Mouse (Mus musculus) hindbrain, embryonic 13.5 days (tissue): ENCODE measurements around the gene Noa1. TPM values are rescaled to one million over a fixed set of nuclear protein-coding genes. Genes with fewer than 3 reads are reported as not detected.
A peak's percentile ranks its signal among the peaks of the same experiment; 100 is the strongest.

Experiments
- ATAC-seq: fragments of 200-750 bp; cut with Nextera tagmentation; 2 replicates; pipeline ENCODE4 v1.8.0; 2017; ENCODE audit warnings: moderate TSS enrichment; ENCODE audit not compliant: low FRiP score
- H3K27ac ChIP-seq: fragments of 300-500 bp; sonication (generic); 2 replicates; pipeline ENCODE4 v1.5.1; 2015; ENCODE audit warnings: inconsistent platforms, mild to moderate bottlenecking, moderate library complexity
- H3K27me3 ChIP-seq: fragments of 300-500 bp; sonication (generic); 2 replicates; pipeline ENCODE4 v1.6.1; 2015; ENCODE audit warnings: mild to moderate bottlenecking, inconsistent platforms
- H3K36me3 ChIP-seq: fragments of 300-500 bp; sonication (generic); 2 replicates; pipeline ENCODE4 v1.6.1; 2015; ENCODE audit warnings: mild to moderate bottlenecking, inconsistent platforms
- H3K4me1 ChIP-seq: fragments of 300-500 bp; sonication (generic); replicated peaks from 2 replicates; pipeline ENCODE4 v1.6.1; 2015; ENCODE audit warnings: inconsistent platforms
- H3K4me2 ChIP-seq: fragments of 300-500 bp; sonication (generic); 2 replicates; pipeline ENCODE4 v1.6.1; 2015; ENCODE audit warnings: inconsistent platforms, mild to moderate bottlenecking, moderate library complexity
- H3K4me3 ChIP-seq: fragments of 300-500 bp; sonication (generic); 2 replicates; pipeline ENCODE4 v1.5.1; 2015; ENCODE audit warnings: mild to moderate bottlenecking, inconsistent platforms
- H3K9ac ChIP-seq: fragments of 300-500 bp; sonication (generic); 2 replicates; pipeline ENCODE4 v1.6.1; 2015; ENCODE audit warnings: mild to moderate bottlenecking, inconsistent platforms
- H3K9me3 ChIP-seq: fragments of 300-500 bp; sonication (generic); 2 replicates; pipeline ENCODE4 v1.6.1; 2016; ENCODE audit warnings: inconsistent platforms
- WGBS: fragments of 180-500 bp; shearing (Covaris S2); methylation state at CpG from one replicate; pipeline ENCODE4 v1.1.7; 2015; 5-methylcytosine and 5-hydroxymethylcytosine counted together
- polyA plus RNA-seq: library from polyadenylated mRNA; unstranded; fragments of >200 nt; fragmentation: Nextera tagmentation; extraction: Ambion mirVana; gene quantifications from 2 replicates; pipeline ENCODE4 v1.2.1, GENCODE M21; 2015

The Noa1 gene
- polyA plus RNA-seq, 1 experiment from 2014 or later: 32.5 TPM

DNA sequence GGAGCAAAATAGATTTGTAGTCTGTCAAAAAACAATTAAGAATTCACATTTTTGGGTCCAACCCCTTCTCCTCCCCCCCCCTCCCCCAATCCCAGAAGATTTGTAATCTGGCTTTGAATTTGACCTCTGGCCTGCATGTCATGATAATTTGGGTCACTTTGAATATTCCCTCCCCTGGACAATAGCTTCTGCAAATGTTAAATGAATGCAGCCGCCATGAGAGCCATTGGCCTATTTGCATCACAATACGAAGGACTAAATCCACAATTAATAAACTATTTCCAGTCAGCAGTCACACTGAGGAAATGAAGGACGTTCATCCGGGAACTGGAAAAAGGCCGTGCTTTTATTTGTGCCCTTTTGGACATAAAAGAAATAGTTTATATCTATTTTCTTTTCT, 47.8 kb downstream of the Noa1 start:
- ATAC-seq: no peak
- Histone ChIP-seq H3K27me3 (no peaks in the 10 kb centered on the region), H3K9me3 (no peaks in the 10 kb centered on the region), H3K27ac (no peak overlapping the region), H3K36me3 (no peaks in the 10 kb centered on the region), H3K9ac (no peak overlapping the region), H3K4me3 (no peak overlapping the region), H3K4me1 (peaks cover 13% of the 10 kb centered on the region), H3K4me2 (no peak overlapping the region)
- WGBS: 20% methylated on average over 5 of the region's 5 CpGs

DNA sequence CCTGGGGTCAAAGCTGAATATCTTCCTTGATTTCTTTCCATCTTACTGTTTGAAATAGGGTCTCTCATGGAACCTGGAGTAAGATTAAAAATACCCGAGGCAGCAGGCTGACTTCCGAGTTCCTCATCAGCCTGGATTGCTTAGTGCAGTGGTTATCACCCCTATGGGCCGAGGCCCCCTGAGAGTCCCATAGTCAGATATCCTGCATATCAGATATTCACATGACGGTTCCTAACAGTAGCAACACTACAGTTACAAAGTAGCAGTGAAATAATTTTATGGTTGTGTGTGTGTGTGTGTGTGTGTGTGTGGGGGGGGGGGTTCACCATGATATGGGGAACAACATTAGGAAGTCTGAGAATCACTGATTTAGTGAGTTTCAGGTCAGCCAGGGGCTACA, 48.7 kb downstream of the Noa1 start:
- no peak overlapping the region for H3K4me3 ChIP-seq
- no peaks in the 10 kb centered on the region for H3K27me3 ChIP-seq
- no peak for ATAC-seq
- H3K27ac ChIP-seq: no peak overlapping the region
- 0 out of 2 replicates have a peak, but pooled peaks cover 7% of the 10 kb centered on the region for H3K4me1 ChIP-seq
- H3K9me3 ChIP-seq: no peaks in the 10 kb centered on the region
- no peaks in the 10 kb centered on the region for H3K36me3 ChIP-seq
- H3K9ac ChIP-seq: no peak overlapping the region
- WGBS: 82% methylated on average over 4 of the region's 4 CpGs
- no peak overlapping the region for H3K4me2 ChIP-seq

DNA sequence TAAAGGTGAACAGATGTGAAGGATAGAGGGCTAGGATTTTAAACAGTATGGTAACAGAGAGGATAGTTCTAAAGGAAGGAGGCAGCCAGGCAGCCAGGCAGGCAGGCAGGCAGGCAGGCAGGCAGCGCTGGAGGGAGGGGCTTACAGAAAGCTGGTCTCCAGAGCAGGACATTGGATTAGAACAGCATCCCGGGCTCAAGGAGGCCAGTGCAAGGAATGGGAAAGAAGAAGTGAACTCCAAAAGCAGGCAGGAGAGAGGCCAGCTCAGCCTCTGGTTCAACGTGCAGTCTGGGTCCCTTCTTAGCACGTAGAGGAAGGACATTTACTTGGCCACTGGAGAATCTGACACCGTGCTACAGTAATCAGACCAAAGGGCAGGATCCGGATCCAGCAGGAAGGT, 49.7 kb downstream of the Noa1 start:
- no peaks in the 10 kb centered on the region for H3K9me3 ChIP-seq
- H3K4me1 ChIP-seq: 0 out of 2 replicates have a peak, but pooled peaks cover 7% of the 10 kb centered on the region
- no peak overlapping the region for H3K4me2 ChIP-seq
- no peak overlapping the region for H3K27ac ChIP-seq
- no peaks in the 10 kb centered on the region for H3K36me3 ChIP-seq
- WGBS: 65% methylated on average over 6 of the region's 6 CpGs
- H3K27me3 ChIP-seq: no peaks in the 10 kb centered on the region
- H3K4me3 ChIP-seq: no peak overlapping the region
- no peak overlapping the region for H3K9ac ChIP-seq
- no peak for ATAC-seq

DNA sequence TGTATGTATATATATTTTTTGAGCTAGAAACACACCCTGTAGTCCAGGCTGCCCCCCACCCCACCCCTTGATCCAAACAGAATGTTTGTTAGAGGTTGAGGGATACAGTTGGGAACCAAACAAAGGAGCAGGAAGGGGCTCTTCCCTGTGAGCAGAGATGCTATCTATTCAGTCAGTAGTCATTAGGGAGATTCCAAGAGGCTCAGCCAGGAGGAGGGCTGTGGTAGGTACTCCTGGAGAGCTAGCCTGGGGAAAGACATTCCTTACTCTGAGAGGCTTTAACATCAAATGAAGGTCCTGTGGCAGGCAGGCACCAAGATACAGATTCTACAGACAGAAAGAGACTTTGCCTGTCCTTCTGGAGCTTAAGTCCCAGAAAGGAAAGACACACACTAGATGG, 50.6 kb downstream of the Noa1 start:
- Histone ChIP-seq H3K9me3 (no peaks in the 10 kb centered on the region), H3K27ac (no peak overlapping the region), H3K36me3 (no peaks in the 10 kb centered on the region), H3K4me3 (no peak overlapping the region), H3K4me1 (0 out of 2 replicates have a peak, but pooled peaks cover 3% of the 10 kb centered on the region), H3K27me3 (no peaks in the 10 kb centered on the region), H3K9ac (no peak overlapping the region), H3K4me2 (no peak overlapping the region)
- ATAC-seq: no peak

DNA sequence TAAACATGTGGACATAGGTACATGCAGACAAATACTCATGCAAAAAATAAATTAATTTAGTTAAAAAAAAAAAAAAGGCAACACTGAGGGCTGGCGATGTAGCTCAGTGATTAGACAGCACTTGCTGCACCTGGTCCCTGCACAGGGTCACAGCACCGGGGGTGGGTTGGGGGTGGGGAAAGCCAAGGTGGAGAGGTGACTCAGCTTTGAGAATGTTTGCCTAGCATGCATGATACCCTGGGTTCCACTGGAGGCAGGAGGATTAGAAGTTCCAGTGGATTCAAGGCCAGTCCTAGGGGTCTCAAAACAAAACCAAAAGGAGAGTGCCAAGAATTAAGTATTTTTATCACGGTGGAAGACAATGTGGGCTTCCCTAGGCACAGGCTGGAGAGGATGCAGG, 52.3 kb downstream of the Noa1 start:
- Histone ChIP-seq H3K9ac (no peak overlapping the region), H3K4me2 (no peak overlapping the region), H3K4me3 (no peak overlapping the region), H3K4me1 (0 out of 2 replicates have a peak, but pooled peaks cover 3% of the 10 kb centered on the region), H3K27me3 (no peaks in the 10 kb centered on the region), H3K9me3 (no peaks in the 10 kb centered on the region), H3K27ac (no peak overlapping the region), H3K36me3 (no peaks in the 10 kb centered on the region)
- ATAC-seq: no peak
- WGBS: 85% methylated on average over 3 of the region's 3 CpGs

DNA sequence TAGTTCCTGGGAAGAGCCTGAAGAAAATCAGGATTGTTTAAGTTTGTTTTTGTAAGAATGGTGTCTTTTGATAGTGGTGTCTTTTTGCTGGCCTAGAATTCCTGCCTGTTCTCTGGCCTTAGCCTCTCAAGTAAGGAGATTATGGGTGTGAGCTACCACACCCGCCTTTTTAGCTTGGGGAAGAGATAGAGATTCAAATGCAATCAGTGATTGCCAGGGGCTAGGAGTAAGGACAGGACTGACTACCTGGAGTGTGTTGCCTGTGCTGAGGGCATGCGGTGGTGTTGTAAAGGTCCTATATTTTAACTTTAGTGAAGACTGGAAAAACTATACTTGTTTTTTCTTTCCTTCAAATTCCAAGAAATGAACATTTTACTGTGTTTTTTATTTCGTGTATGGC, 55.5 kb downstream of the Noa1 start:
- no peak for ATAC-seq
- H3K9ac ChIP-seq: no peak overlapping the region
- no peaks in the 10 kb centered on the region for H3K36me3 ChIP-seq
- no peaks in the 10 kb centered on the region for H3K9me3 ChIP-seq
- H3K27ac ChIP-seq: no peak overlapping the region
- H3K4me2 ChIP-seq: no peak overlapping the region
- 78% methylated on average over 3 of the region's 3 CpGs for WGBS
- no peak overlapping the region for H3K4me3 ChIP-seq
- no peaks in the 10 kb centered on the region for H3K4me1 ChIP-seq
- H3K27me3 ChIP-seq: no peaks in the 10 kb centered on the region

DNA sequence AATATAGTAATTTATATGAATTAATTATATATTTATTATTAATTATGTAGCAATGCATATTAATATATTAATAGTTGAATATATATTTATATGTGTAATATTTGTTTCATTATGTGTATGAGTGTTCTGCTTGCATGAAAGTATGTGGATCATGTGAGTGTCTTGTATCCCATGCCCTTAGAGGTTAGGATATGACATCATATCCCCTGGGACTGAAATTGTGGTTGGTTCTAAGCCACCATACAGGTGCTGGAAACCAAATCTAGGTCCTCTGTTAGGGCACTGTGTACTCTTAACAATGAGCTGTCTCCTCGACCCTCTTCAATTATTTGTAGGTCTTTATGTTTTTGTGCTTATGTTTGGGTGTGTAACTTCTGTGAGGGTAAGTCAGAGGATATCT, 56.7 kb downstream of the Noa1 start:
- WGBS: 87% methylated on average over 1 of the region's 1 CpGs
- ATAC-seq: no peak
- Histone ChIP-seq H3K27me3 (no peaks in the 10 kb centered on the region), H3K36me3 (no peaks in the 10 kb centered on the region), H3K27ac (no peak overlapping the region), H3K9me3 (no peaks in the 10 kb centered on the region), H3K4me1 (no peaks in the 10 kb centered on the region), H3K4me3 (no peak overlapping the region), H3K9ac (no peak overlapping the region), H3K4me2 (no peak overlapping the region)

DNA sequence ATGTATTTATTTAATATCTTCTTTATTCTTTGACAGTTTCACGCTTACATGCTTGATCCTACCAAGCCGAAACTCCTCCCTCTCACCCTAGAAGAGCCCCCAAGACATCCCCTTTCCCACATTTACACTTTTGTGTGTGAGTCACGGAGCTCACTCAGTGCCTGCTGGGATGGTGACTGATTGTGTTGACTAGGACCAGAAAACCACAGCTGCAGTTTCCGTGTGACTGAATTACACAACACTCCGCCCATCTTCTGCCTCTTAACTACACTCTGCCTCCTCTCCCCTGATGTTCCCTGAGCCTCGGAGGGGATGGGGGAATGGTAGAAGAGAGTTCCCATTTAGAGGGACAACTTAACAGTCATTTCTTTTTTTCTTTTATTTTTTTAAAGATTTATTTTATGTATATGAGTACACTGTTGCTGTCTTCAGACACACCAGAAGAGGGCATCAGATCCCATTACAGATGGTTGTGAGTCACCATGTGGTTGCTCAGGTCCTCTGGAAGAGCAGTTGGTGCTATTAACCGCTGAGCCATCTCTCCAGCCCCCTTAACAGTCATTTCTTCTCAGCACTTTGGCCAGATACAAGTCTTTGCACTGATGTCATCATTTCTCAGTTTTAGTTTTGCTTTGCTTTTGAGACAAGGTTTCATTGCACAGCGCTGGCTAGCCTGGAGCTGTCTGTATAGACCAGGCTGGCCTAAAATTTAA, 57.6 kb downstream of the Noa1 start:
- Histone ChIP-seq H3K4me2 (no peak overlapping the region), H3K27me3 (no peaks in the 10 kb centered on the region), H3K4me1 (no peaks in the 10 kb centered on the region), H3K36me3 (no peaks in the 10 kb centered on the region), H3K9me3 (no peaks in the 10 kb centered on the region), H3K4me3 (no peak overlapping the region), H3K9ac (no peak overlapping the region), H3K27ac (no peak overlapping the region)
- ATAC-seq: no peak
- 58% methylated on average over 8 of the region's 8 CpGs for WGBS

DNA sequence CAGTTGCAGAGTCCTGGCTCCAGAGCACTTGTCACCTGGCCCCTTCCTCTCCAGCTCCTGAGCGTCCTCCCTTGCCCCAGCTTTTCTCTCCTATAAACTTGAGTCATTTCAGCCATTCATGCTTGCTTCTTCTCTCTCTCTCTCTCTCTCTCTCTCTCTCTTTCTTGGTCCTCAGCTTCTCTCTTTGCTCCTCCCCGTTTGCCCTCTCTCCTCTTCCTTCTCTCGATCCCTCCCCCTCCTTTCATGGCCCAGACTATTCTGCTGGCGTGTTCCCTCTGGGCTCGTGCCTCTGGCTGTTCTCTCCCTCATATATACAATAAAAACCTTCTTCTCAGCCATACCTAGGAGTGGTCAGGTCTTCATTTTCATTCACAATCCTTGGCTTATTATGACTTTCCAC, 58.2 kb downstream of the Noa1 start:
- H3K9me3 ChIP-seq: no peaks in the 10 kb centered on the region
- 29% methylated on average over 5 of the region's 5 CpGs for WGBS
- no peak overlapping the region for H3K4me3 ChIP-seq
- no peaks in the 10 kb centered on the region for H3K4me1 ChIP-seq
- no peak overlapping the region for H3K9ac ChIP-seq
- no peaks in the 10 kb centered on the region for H3K36me3 ChIP-seq
- no peak overlapping the region for H3K4me2 ChIP-seq
- H3K27me3 ChIP-seq: no peaks in the 10 kb centered on the region
- no peak for ATAC-seq
- H3K27ac ChIP-seq: no peak overlapping the region

DNA sequence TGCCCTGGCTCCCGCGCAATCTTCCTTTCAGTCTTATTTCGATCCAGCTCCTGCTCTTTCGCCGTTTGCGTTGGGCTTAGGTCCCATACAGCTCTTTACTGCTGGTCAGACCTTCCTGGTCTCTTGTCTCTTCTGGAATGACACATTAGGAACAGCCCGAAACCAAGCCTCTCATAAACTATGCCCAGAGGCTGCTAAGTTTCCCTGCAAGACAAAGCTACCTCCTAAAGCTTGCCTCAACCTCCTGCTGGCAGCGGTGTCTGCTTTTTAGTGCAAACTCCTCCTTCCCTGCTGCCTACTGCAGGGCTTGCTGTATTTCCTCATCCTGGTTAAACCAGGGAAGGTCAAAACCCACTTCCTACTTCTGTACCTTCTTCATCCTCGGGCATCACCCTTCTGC, 59.8 kb downstream of the Noa1 start:
- WGBS: 72% methylated on average over 9 of the region's 9 CpGs
- no peaks in the 10 kb centered on the region for H3K36me3 ChIP-seq
- H3K27me3 ChIP-seq: no peaks in the 10 kb centered on the region
- H3K9ac ChIP-seq: no peak overlapping the region
- H3K4me3 ChIP-seq: no peak overlapping the region
- no peak overlapping the region for H3K4me2 ChIP-seq
- no peak overlapping the region for H3K27ac ChIP-seq
- H3K4me1 ChIP-seq: peaks cover 14% of the 10 kb centered on the region
- H3K9me3 ChIP-seq: no peaks in the 10 kb centered on the region
- no peak for ATAC-seq

DNA sequence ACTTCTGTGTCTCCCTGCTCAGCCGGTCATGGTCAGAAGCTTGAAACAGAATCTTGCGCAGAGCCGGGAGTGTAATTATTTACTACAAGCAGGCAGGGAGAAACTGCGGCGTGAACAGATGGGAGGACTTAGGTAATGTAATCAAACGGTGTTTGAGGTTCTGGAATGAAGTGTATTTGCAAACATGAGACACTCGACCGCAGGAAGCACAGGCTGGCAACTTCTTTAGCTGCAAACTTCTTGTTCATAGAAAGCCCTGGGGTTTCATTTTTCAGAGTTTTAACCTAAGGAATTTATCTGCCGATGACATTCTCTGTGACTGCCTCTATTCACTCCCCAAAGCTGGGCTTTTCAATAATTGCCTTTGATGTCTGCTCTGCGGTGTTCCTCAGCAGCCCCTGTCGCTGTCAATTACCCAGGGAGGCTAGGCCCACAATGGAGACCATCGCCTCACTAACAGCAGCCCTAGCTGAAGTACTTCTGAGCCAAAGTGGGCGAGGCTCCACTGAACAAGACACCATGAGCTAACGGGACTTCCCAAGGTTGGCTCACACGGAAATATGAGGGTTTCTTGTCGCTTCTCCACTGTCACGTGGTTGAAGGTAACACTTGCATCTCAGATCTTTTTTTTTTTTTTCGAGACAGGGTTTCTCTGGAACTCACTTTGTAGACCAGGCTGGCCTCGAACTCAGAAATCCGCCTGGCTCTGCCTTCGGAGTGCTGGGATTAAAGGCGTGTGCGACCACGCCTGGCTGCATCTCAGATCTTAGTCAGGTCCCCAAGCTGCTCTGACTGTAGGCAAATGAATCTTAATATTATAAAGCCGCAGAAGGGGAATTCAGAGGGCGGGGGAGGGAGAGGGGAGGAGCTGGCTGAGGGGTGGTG, 63.9 kb downstream of the Noa1 start:
- H3K9ac ChIP-seq: no peak overlapping the region
- H3K27me3 ChIP-seq: no peaks in the 10 kb centered on the region
- 30% methylated on average over 26 of the region's 26 CpGs for WGBS
- no peaks in the 10 kb centered on the region for H3K9me3 ChIP-seq
- H3K36me3 ChIP-seq: no peaks in the 10 kb centered on the region
- peak overlapping the region; percentile 30 for H3K27ac ChIP-seq
- H3K4me1 ChIP-seq: peaks cover 27% of the 10 kb centered on the region
- H3K4me3 ChIP-seq: peak overlapping the region; percentile 20
- peak; percentile 51; the same call in 1 of the 2 replicates for ATAC-seq
- peak overlapping the region; percentile 39 for H3K4me2 ChIP-seq

DNA sequence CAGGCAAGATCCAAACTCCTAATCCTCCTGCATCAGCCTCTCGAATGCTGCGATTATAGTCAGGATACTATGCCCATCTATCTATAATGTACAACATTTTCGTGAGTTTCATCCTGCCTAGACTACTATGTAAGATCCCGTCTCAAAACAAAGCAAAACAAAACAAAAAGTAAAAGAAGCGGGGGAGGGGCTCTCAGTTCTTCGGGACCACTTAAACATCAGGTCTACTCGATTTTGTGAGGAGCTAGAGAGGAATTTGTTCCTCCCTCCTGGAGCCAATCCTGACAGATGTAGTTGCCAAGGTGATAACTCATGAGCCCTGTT, 64.5 kb downstream of the Noa1 start:
- Histone ChIP-seq H3K9ac (no peak overlapping the region), H3K4me3 (peak overlapping the region; percentile 20), H3K27me3 (no peaks in the 10 kb centered on the region), H3K9me3 (no peaks in the 10 kb centered on the region), H3K27ac (0 out of 2 replicates have a peak overlapping the region, but pooled peaks have one; percentile 30), H3K4me1 (peaks cover 27% of the 10 kb centered on the region), H3K4me2 (peak overlapping the region; percentile 39), H3K36me3 (no peaks in the 10 kb centered on the region)
- no peak for ATAC-seq
- WGBS: 44% methylated on average over 7 of the region's 7 CpGs
